ENCODE assay signal across 8 mouse cellular contexts in the genomic region with DNA sequence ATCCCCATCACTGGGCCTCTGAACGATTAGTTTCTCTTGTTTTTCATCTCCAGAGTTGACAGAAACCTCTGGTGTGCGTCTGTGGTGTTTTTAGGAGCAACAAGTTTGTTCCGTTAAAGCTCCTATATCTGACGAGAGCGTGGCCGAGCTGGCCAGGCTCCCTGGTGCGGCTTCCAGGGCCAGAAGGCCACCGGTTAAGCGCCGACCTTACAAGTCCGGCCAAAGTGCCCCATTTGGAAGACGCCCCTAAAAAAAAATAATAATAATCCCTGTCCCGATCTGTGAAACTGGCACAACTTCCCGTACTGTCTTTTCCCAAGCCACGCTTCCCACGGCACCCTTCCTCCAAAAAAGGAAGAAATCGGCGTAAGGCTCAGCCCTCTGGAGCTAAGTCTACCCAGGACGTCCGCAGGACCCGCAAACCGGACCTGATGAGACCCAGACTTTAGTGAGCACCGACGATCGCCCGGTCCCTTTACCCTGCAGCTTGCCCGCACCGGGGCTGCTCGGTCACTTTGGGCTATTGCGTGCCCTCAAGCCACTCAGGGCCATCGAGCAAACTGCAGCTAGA. TPM values are rescaled to one million over a fixed set of nuclear protein-coding genes. Genes with fewer than 3 reads are reported as not detected.
DNase-seq lines count a peak whose midpoint lies in the region; ATAC-seq and TF ChIP-seq lines count a peak whose summit lies in the region.

No protein-coding gene starts in this region.

- DNase-seq in embryo, embryonic 11 days = peak; percentile 49
- no peak for DNase-seq in embryo, embryonic 10 days (ENCODE audit: low spot score)
- DNase-seq in right cerebral cortex, adult 18-20 months = no peak

- H3K9me3 ChIP-seq in ES-Bruce4 (replicated peaks; ENCODE audit: control insufficient read depth, insufficient read depth, low read length, poor library complexity, severe bottlenecking) = no peaks in the 10 kb centered on the region
- H3K9me3 ChIP-seq in forebrain, embryonic 13.5 days (replicated peaks) = no peaks in the 10 kb centered on the region
- no peaks in the 10 kb centered on the region for H3K9me3 ChIP-seq in intestine, postnatal 0 days (ENCODE audit: control insufficient read depth)

- peak overlapping the region; percentile 79 for H3K9ac ChIP-seq in ES-Bruce4 (ENCODE audit: low read depth, poor library complexity, severe bottlenecking)
- peak overlapping the region; percentile 75 for H3K9ac ChIP-seq in forebrain, embryonic 13.5 days
- H3K9ac ChIP-seq in intestine, postnatal 0 days (ENCODE audit: low read depth, low read length) = peak overlapping the region; percentile 67

- peak overlapping the region; percentile 97 for H3K4me2 ChIP-seq in forebrain, embryonic 13.5 days
- H3K4me2 ChIP-seq in intestine, postnatal 0 days (replicated peaks; ENCODE audit: low read depth) = peak overlapping the region; percentile 69

- no peak overlapping the region for H3K27ac ChIP-seq in ES-Bruce4 (ENCODE audit: insufficient read depth, low read length)
- H3K27ac ChIP-seq in forebrain, embryonic 13.5 days = no peak overlapping the region
- peak overlapping the region; percentile 94 for H3K27ac ChIP-seq in intestine, postnatal 0 days (ENCODE audit: low read depth, low read length)
- peak overlapping the region; percentile 79 for H3K27ac ChIP-seq in macrophage

- TF ChIP-seq CTCF in ES-Bruce4 (IDR thresholded peaks at IDR 0.05; ENCODE audit: low read depth, low read length) = no peak
- no peak for TF ChIP-seq CTCF in intestine, postnatal 0 days (IDR thresholded peaks at IDR 0.05; ENCODE audit: low read depth)

- H3K36me3 ChIP-seq in ES-Bruce4 (ENCODE audit: control insufficient read depth, insufficient read depth, low read length, poor library complexity, severe bottlenecking) = no peaks in the 10 kb centered on the region
- no peaks in the 10 kb centered on the region for H3K36me3 ChIP-seq in forebrain, embryonic 13.5 days (ENCODE audit: poor library complexity, severe bottlenecking)
- H3K36me3 ChIP-seq in intestine, postnatal 0 days (ENCODE audit: control insufficient read depth, insufficient read depth) = no peaks in the 10 kb centered on the region
- no peaks in the 10 kb centered on the region for H3K36me3 ChIP-seq in macrophage (ENCODE audit: inconsistent target)

- WGBS in forebrain, embryonic 13.5 days = 5% methylated on average over 31 of the region's 31 CpGs
- under 1% methylated on average over 31 of the region's 31 CpGs for WGBS in intestine, postnatal 0 days
- 2% methylated on average over 31 of the region's 31 CpGs for WGBS in macrophage (ENCODE audit: missing documents)

- H3K27me3 ChIP-seq in ES-Bruce4 (ENCODE audit: control insufficient read depth, insufficient read depth, low read length, poor library complexity, severe bottlenecking) = no peaks in the 10 kb centered on the region
- H3K27me3 ChIP-seq in forebrain, embryonic 13.5 days = peaks cover 25% of the 10 kb centered on the region
- no peaks in the 10 kb centered on the region for H3K27me3 ChIP-seq in intestine, postnatal 0 days (replicated peaks; ENCODE audit: control insufficient read depth, insufficient read depth, low read length)

- TF ChIP-seq EP300 in ES-Bruce4 (IDR thresholded peaks at IDR 0.05; ENCODE audit: insufficient read depth, low read depth, low read length) = no peak

- peaks cover 3% of the 10 kb centered on the region for H3K4me1 ChIP-seq in ES-Bruce4 (ENCODE audit: control insufficient read depth, insufficient read depth, low read length)
- peaks cover 22% of the 10 kb centered on the region for H3K4me1 ChIP-seq in forebrain, embryonic 13.5 days
- peaks cover 11% of the 10 kb centered on the region; the same call in 1 of the 2 replicates for H3K4me1 ChIP-seq in intestine, postnatal 0 days (replicated peaks; ENCODE audit: control insufficient read depth, insufficient read depth, low read length)

- TF ChIP-seq POLR2A in ES-Bruce4 (IDR thresholded peaks at IDR 0.05; ENCODE audit: insufficient read depth, low read length) = no peak

- H3K79me2 ChIP-seq in macrophage (ENCODE audit: inconsistent target) = peaks cover 57% of the 10 kb centered on the region

- ATAC-seq in forebrain, embryonic 13.5 days = no peak
- ATAC-seq in intestine, postnatal 0 days = no peak
- no peak for ATAC-seq in granulocyte monocyte progenitor cell, adult 5-6 weeks (replicated peaks; ENCODE audit: poor library complexity, severe bottlenecking)

- H3K4me3 ChIP-seq in ES-Bruce4 (ENCODE audit: low read depth, low read length) (peak overlapping the region; percentile 83), macrophage (ENCODE audit: inconsistent target) (peak overlapping the region; percentile 86)
- H3K4me3 ChIP-seq in forebrain, embryonic 13.5 days = peak overlapping the region; percentile 58
- H3K4me3 ChIP-seq in intestine, postnatal 0 days (ENCODE audit: low read depth, low read length) = peak overlapping the region; percentile 69

RNA-seq across cellular contexts. Expression of a gene that starts 1.0 kb away (rescaled TPM):
- polyA plus RNA-seq in ES-Bruce4 (2011; ENCODE audit: insufficient read depth, insufficient read length, low read depth, missing spikeins) (41.7 and 46.6 TPM in 2 replicates), macrophage (2018) (38.9 to 52.7 TPM (median 40.3 TPM) in 3 replicates)
- polyA plus RNA-seq in forebrain, embryonic 13.5 days (2015; fragmentation: Nextera tagmentation; extraction: Ambion mirVana) = 3.5 and 3.7 TPM in 2 replicates
- 16.7 and 18.1 TPM in 2 replicates for polyA plus RNA-seq in intestine, postnatal 0 days (2015; fragmentation: Nextera tagmentation; extraction: Ambion mirVana)
- total RNA-seq in macrophage (2018; cell fraction: chromatin; rRNA removed) = 100 to 1,000 TPM in 1 of 26 experiments, 10 to 100 TPM in 19, 1 to 10 TPM in 6; 4.9 to 154 (median 18.5) TPM
- 10 to 100 TPM; 19.5 to 87.4 (median 38.1) TPM for total RNA-seq in macrophage (2018; cell fraction: cytosol; rRNA removed)
- total RNA-seq in macrophage (2018; cell fraction: nucleus; rRNA removed) = 100 to 1,000 TPM in 2 of 26 experiments, 10 to 100 TPM in 24; 14.4 to 130 (median 28.3) TPM
- total RNA-seq in granulocyte monocyte progenitor cell, adult 5-6 weeks (2014; fragmentation: Nextera tagmentation) = 22.4 and 30.6 TPM in 2 replicates
- total RNA-seq in granulocyte monocyte progenitor cell, adult 5-6 weeks (2017) = 21.0 and 22.5 TPM in 2 replicates

Comparison
In these comparisons a context has a peak if more than half of its experiments do, and no peak if none do; other contexts are left out.
1. H3K27ac ChIP-seq: peak in intestine, postnatal 0 days (single experiment) and macrophage (single experiment); none in ES-Bruce4 (single experiment) and forebrain, embryonic 13.5 days (single experiment).
2. Peak in every context shown above with its lines, with median percentiles within 50 percentile points of each other: H3K4me3 ChIP-seq and H3K9ac ChIP-seq.